Mouse (Mus musculus) B cell, adult 67 days (primary cell): Measurements from ENCODE around the gene Scube2. TPM values are rescaled to one million over a fixed set of nuclear protein-coding genes. Genes with fewer than 3 reads are reported as not detected.

ENCODE experiments used
- total RNA-seq, 2 experiments: library from RNA; stranded (reverse); gene quantifications; 4 replicates each; pipeline ENCODE4 v1.2.4; 2023

Gene Scube2
- total RNA-seq: not detected

DNA sequence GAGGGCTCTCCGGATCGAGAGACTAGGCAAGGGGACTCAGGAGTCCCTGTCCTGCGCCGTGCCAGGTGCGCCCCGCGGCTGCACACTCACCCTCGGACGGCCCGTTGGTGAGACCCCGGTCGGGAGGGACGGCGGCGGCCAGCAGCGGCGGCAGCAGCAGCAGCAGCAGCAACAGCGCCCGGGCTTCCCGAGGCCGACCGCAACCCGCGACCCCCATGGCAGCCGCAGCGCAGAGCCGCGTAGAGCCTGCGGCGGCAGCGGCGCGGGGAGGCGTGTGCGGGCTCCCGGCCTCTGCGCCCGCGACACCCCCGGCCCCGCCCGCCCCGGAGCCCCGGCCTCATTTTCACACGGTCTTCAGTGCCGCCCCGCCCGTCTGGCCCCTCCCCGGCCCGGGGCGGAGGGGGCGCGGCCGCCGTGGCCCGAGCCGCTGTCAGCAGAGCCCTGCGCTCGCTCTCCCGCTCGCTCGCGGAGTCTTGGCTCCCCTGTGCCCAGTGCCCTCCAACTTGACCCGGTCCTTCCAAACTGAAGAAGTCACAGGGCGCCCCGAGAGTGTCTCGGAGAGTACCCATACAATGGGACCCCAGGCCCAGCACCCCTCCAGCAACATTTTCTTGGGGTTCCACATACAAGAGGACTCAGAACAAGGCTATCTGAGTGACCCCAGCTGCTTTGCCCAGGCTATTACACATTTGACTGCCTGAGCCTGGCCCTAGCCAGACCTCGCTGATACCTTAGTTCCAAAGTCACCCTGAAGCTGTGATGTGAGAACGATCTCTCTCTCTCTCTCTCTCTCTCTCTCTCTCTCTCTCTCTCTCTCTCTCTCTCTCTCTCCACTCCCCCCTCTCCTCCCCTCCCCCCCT lies at the start of gene Scube2:
Gene Scube2, minus strand, starts transcription at position 310 of the 860 bp plus-strand sequence.

GRCm38 (mm10) chr7:109781470-109782203 lies 83.8 kb downstream of the Scube2 start, which contains the start of gene Nrip3:
Gene Nrip3, minus strand, starts transcription at chr7:109782025.

GRCm38 (mm10) chr7:109752008-109752925 lies 113.2 kb downstream of the Scube2 start, which contains the start of gene Tmem9b:
Gene Tmem9b, minus strand, starts transcription at chr7:109752875.

Other genes starting within 250 kb of the Scube2 start
- gene St5, start 162.1 kb downstream of the Scube2 start, total RNA-seq: under 1 TPM in 1 of 2 experiments, not detected in 1; 0.12 TPM
- 10 to 100 TPM; 11.1 to 14.6 TPM for gene Akip1, start 162.0 kb downstream of the Scube2 start, total RNA-seq
- not detected for gene BC051019, start 141.8 kb downstream of the Scube2 start, total RNA-seq
- gene Ascl3, start 134.0 kb downstream of the Scube2 start, total RNA-seq: not detected
- gene Tmem9b, start 112.8 kb downstream of the Scube2 start, total RNA-seq: 10 to 100 TPM; 27.8 to 28.2 TPM
- gene Nrip3, start 83.7 kb downstream of the Scube2 start, total RNA-seq: not detected
- 100 to 1,000 TPM in 1 of 2 experiments, 10 to 100 TPM in 1; 97.8 to 136 TPM for gene Dennd5a, start 94.8 kb upstream of the Scube2 start, total RNA-seq
- 10 to 100 TPM; 51.9 to 59.6 TPM for gene Tmem41b, start 121.2 kb upstream of the Scube2 start, total RNA-seq
- 10 to 100 TPM; 68.1 to 82.2 TPM for gene Ipo7, start 152.6 kb upstream of the Scube2 start, total RNA-seq
- 10 to 100 TPM; 36.1 to 39.3 TPM for gene Zfp143, start 195.5 kb upstream of the Scube2 start, total RNA-seq